Mouse (Mus musculus): ENCODE results near the gene Fhod1. TPM values are rescaled to one million over a fixed set of nuclear protein-coding genes. Genes with fewer than 3 reads are reported as not detected.

The Fhod1 gene
- polyA plus RNA-seq, 1 experiment from 2014 or later = 12.7 TPM

- 6% methylated on average over 30 of the region's 30 CpGs for WGBS
- Histone ChIP-seq H3K4me2 (ENCODE audit: low read depth, low read length) (peak within 1 kb of the TSS; percentile 74), H3K4me3 (ENCODE audit: low read length) (peak within 1 kb of the TSS; percentile 52), H3K4me1 (replicated peaks; ENCODE audit: control insufficient read depth, insufficient read depth, low read length) (peaks cover 23% of the 10 kb centered on the region), H3K27ac (ENCODE audit: low read length) (peak within 1 kb of the TSS; percentile 92), H3K9me3 (ENCODE audit: control insufficient read depth, low read length) (no peaks in the 10 kb centered on the region), H3K9ac (ENCODE audit: low read length) (peak within 1 kb of the TSS; percentile 69), H3K27me3 (ENCODE audit: control insufficient read depth, insufficient read depth, low read depth, low read length) (no peaks in the 10 kb centered on the region), H3K36me3 (ENCODE audit: control insufficient read depth, insufficient read depth, low read length) (peaks cover 36% of the 10 kb centered on the region)
- peak; percentile 91 for ATAC-seq (ENCODE audit: low read depth)
Measured at GRCm38 (mm10) chr8:105305211-105306145, 42.3 kb downstream of the Fhod1 start, which contains the start of gene Elmo3. TSS of gene Elmo3 (plus strand) at chr8:105305601.

GRCm38 (mm10) chr8:105304325-105305210 lies 43.2 kb downstream of the Fhod1 start:
- peak overlapping the region; percentile 92 for H3K27ac ChIP-seq (ENCODE audit: low read length)
- no peak overlapping the region for H3K4me3 ChIP-seq (ENCODE audit: low read length)
- 39% methylated on average over 9 of the region's 9 CpGs for WGBS
- ATAC-seq (ENCODE audit: low read depth) = peak; percentile 26
- no peaks in the 10 kb centered on the region for H3K27me3 ChIP-seq (ENCODE audit: control insufficient read depth, insufficient read depth, low read depth, low read length)
- H3K4me1 ChIP-seq (replicated peaks; ENCODE audit: control insufficient read depth, insufficient read depth, low read length) = peaks cover 23% of the 10 kb centered on the region
- peaks cover 42% of the 10 kb centered on the region for H3K36me3 ChIP-seq (ENCODE audit: control insufficient read depth, insufficient read depth, low read length)
- no peak overlapping the region for H3K4me2 ChIP-seq (ENCODE audit: low read depth, low read length)
- no peaks in the 10 kb centered on the region for H3K9me3 ChIP-seq (ENCODE audit: control insufficient read depth, low read length)
- no peak overlapping the region for H3K9ac ChIP-seq (ENCODE audit: low read length)

- no peak overlapping the region for H3K9ac ChIP-seq (ENCODE audit: low read length)
- peaks cover 25% of the 10 kb centered on the region for H3K4me1 ChIP-seq (replicated peaks; ENCODE audit: control insufficient read depth, insufficient read depth, low read length)
- H3K4me2 ChIP-seq (ENCODE audit: low read depth, low read length) = no peak overlapping the region
- 54% methylated on average over 9 of the region's 9 CpGs for WGBS
- no peaks in the 10 kb centered on the region for H3K9me3 ChIP-seq (ENCODE audit: control insufficient read depth, low read length)
- peaks cover 40% of the 10 kb centered on the region for H3K36me3 ChIP-seq (ENCODE audit: control insufficient read depth, insufficient read depth, low read length)
- ATAC-seq (ENCODE audit: low read depth) = no peak
- no peaks in the 10 kb centered on the region for H3K27me3 ChIP-seq (ENCODE audit: control insufficient read depth, insufficient read depth, low read depth, low read length)
- H3K4me3 ChIP-seq (ENCODE audit: low read length) = no peak overlapping the region
- 0 out of 2 replicates have a peak overlapping the region, but pooled peaks have one; percentile 19 for H3K27ac ChIP-seq (ENCODE audit: low read length)
Measured at GRCm38 (mm10) chr8:105303874-105304273, 43.9 kb downstream of the Fhod1 start.

GRCm38 (mm10) chr8:105303396-105303795 lies 44.4 kb downstream of the Fhod1 start:
- H3K4me1 ChIP-seq (replicated peaks; ENCODE audit: control insufficient read depth, insufficient read depth, low read length) = peaks cover 30% of the 10 kb centered on the region
- no peak overlapping the region for H3K27ac ChIP-seq (ENCODE audit: low read length)
- WGBS = 78% methylated on average over 8 of the region's 8 CpGs
- no peaks in the 10 kb centered on the region for H3K27me3 ChIP-seq (ENCODE audit: control insufficient read depth, insufficient read depth, low read depth, low read length)
- no peaks in the 10 kb centered on the region for H3K9me3 ChIP-seq (ENCODE audit: control insufficient read depth, low read length)
- peaks cover 38% of the 10 kb centered on the region for H3K36me3 ChIP-seq (ENCODE audit: control insufficient read depth, insufficient read depth, low read length)
- no peak overlapping the region for H3K4me2 ChIP-seq (ENCODE audit: low read depth, low read length)
- H3K4me3 ChIP-seq (ENCODE audit: low read length) = no peak overlapping the region
- no peak overlapping the region for H3K9ac ChIP-seq (ENCODE audit: low read length)
- no peak for ATAC-seq (ENCODE audit: low read depth)

GRCm38 (mm10) chr8:105299962-105300361 lies 47.8 kb downstream of the Fhod1 start:
- 91% methylated on average over 8 of the region's 8 CpGs for WGBS
- H3K9me3 ChIP-seq (ENCODE audit: control insufficient read depth, low read length) = no peaks in the 10 kb centered on the region
- no peak overlapping the region for H3K27ac ChIP-seq (ENCODE audit: low read length)
- no peak for ATAC-seq (ENCODE audit: low read depth)
- H3K4me1 ChIP-seq (replicated peaks; ENCODE audit: control insufficient read depth, insufficient read depth, low read length) = peaks cover 28% of the 10 kb centered on the region
- no peak overlapping the region for H3K9ac ChIP-seq (ENCODE audit: low read length)
- no peaks in the 10 kb centered on the region for H3K27me3 ChIP-seq (ENCODE audit: control insufficient read depth, insufficient read depth, low read depth, low read length)
- peaks cover 29% of the 10 kb centered on the region for H3K36me3 ChIP-seq (ENCODE audit: control insufficient read depth, insufficient read depth, low read length)
- H3K4me3 ChIP-seq (ENCODE audit: low read length) = no peak overlapping the region
- H3K4me2 ChIP-seq (ENCODE audit: low read depth, low read length) = no peak overlapping the region

GRCm38 (mm10) chr8:105298351-105299252 lies 49.2 kb downstream of the Fhod1 start:
- Histone ChIP-seq H3K4me1 (replicated peaks; ENCODE audit: control insufficient read depth, insufficient read depth, low read length) (peaks cover 17% of the 10 kb centered on the region), H3K4me3 (ENCODE audit: low read length) (peak overlapping the region; percentile 83), H3K27me3 (ENCODE audit: control insufficient read depth, insufficient read depth, low read depth, low read length) (no peaks in the 10 kb centered on the region), H3K9me3 (ENCODE audit: control insufficient read depth, low read length) (no peaks in the 10 kb centered on the region), H3K36me3 (ENCODE audit: control insufficient read depth, insufficient read depth, low read length) (peaks cover 29% of the 10 kb centered on the region), H3K9ac (ENCODE audit: low read length) (peak overlapping the region; percentile 89), H3K4me2 (ENCODE audit: low read depth, low read length) (peak overlapping the region; percentile 98), H3K27ac (ENCODE audit: low read length) (no peak overlapping the region)
- no peak for ATAC-seq (ENCODE audit: low read depth)
- 47% methylated on average over 18 of the region's 18 CpGs for WGBS

- peaks cover 23% of the 10 kb centered on the region for H3K36me3 ChIP-seq (ENCODE audit: control insufficient read depth, insufficient read depth, low read length)
- H3K4me1 ChIP-seq (replicated peaks; ENCODE audit: control insufficient read depth, insufficient read depth, low read length) = peaks cover 17% of the 10 kb centered on the region
- H3K4me2 ChIP-seq (ENCODE audit: low read depth, low read length) = peak within 1 kb of the TSS; percentile 98
- under 1% methylated on average over 50 of the region's 58 CpGs for WGBS
- H3K27me3 ChIP-seq (ENCODE audit: control insufficient read depth, insufficient read depth, low read depth, low read length) = no peaks in the 10 kb centered on the region
- peak within 1 kb of the TSS; percentile 78 for H3K27ac ChIP-seq (ENCODE audit: low read length)
- peak within 1 kb of the TSS; percentile 89 for H3K9ac ChIP-seq (ENCODE audit: low read length)
- H3K9me3 ChIP-seq (ENCODE audit: control insufficient read depth, low read length) = no peaks in the 10 kb centered on the region
- peak within 1 kb of the TSS; percentile 83 for H3K4me3 ChIP-seq (ENCODE audit: low read length)
- peak; percentile 90 for ATAC-seq (ENCODE audit: low read depth)
Measured at GRCm38 (mm10) chr8:105297511-105298192, 50.1 kb downstream of the Fhod1 start, which contains the start of gene E2f4. TSS of gene E2f4 (plus strand) at chr8:105297663.

Data from lung, embryonic 16.5 days (tissue).